Mouse (Mus musculus) erythroblast, embryonic 14.5 days (primary cell): Measurements from ENCODE around the gene Tlr12.

ENCODE experiments used
- GATA1 ChIP-seq: IDR thresholded peaks from 2 replicates; pipeline ENCODE4 v1.6.1; 2012; ENCODE audit warnings: low read length, inconsistent platforms, mixed read lengths
- TAL1 ChIP-seq: IDR thresholded peaks from 3 replicates; pipeline ENCODE4 v1.6.1; 2012; ENCODE audit warnings: low read length, inconsistent platforms, mixed read lengths

- TF ChIP-seq TAL1 = no peak
- peak; percentile 6; the same call in 1 of the 2 replicates for TF ChIP-seq GATA1
These were observed 8.5 kb downstream of the Tlr12 start, which contains the start of gene Zscan20 for GRCm38 (mm10) chr4:128609925-128610402.
